Mouse (Mus musculus): ENCODE measurements at regions not wholly inside any gene's neighbourhood (a gene's known extent, or its start where the extent isn't known, plus 50 kb on each side); places are given as distances from the start of the nearest gene placed in this dataset.

- DNase-seq: no peak
These were observed 252.8 kb upstream of the Nxpe4 start for GRCm38 (mm10) chr9:47909051-47909450.

GRCm38 (mm10) chr9:47910501-47910906 is 251.3 kb upstream of the Nxpe4 start:
- DNase-seq: no peak

- DNase-seq: no peak
These were observed 249.0 kb upstream of the Nxpe4 start for GRCm38 (mm10) chr9:47912823-47913222.

- DNase-seq: no peak
These were observed 226.5 kb upstream of the Nxpe4 start for GRCm38 (mm10) chr9:47935299-47935698.

GRCm38 (mm10) chr9:47935957-47936457 is 225.8 kb upstream of the Nxpe4 start:
- no peak for DNase-seq

GRCm38 (mm10) chr9:47938941-47939710 is 222.7 kb upstream of the Nxpe4 start:
- no peak for DNase-seq

- DNase-seq: no peak
These were observed 218.9 kb upstream of the Nxpe4 start for GRCm38 (mm10) chr9:47942761-47943583.

- DNase-seq: no peak
These were observed 215.6 kb upstream of the Nxpe4 start for GRCm38 (mm10) chr9:47946226-47946625.

GRCm38 (mm10) chr9:47957881-47958280 is 203.9 kb upstream of the Nxpe4 start:
- DNase-seq: no peak

GRCm38 (mm10) chr9:47958861-47959260 is 203.0 kb upstream of the Nxpe4 start:
- DNase-seq: no peak

GRCm38 (mm10) chr9:47961176-47961575 is 200.6 kb upstream of the Nxpe4 start:
- DNase-seq: no peak

- DNase-seq: no peak
These were observed 199.7 kb upstream of the Nxpe4 start for GRCm38 (mm10) chr9:47962161-47962560.

- no peak for DNase-seq
These were observed 199.2 kb upstream of the Nxpe4 start for GRCm38 (mm10) chr9:47962589-47962988.

- no peak for DNase-seq
These were observed 188.7 kb upstream of the Nxpe4 start for GRCm38 (mm10) chr9:47973130-47973529.

- no peak for DNase-seq
These were observed 176.3 kb upstream of the Nxpe4 start for GRCm38 (mm10) chr9:47985356-47986111.

GRCm38 (mm10) chr9:47987266-47987665 is 174.6 kb upstream of the Nxpe4 start:
- DNase-seq: no peak

GRCm38 (mm10) chr9:47994671-47995070 is 167.2 kb upstream of the Nxpe4 start:
- no peak for DNase-seq

- no peak for DNase-seq
These were observed 162.2 kb upstream of the Nxpe4 start for GRCm38 (mm10) chr9:47999632-48000031.

- no peak for DNase-seq
These were observed 132.8 kb upstream of the Nxpe4 start for GRCm38 (mm10) chr9:48029021-48029420.

- DNase-seq: no peak
These were observed 131.0 kb upstream of the Nxpe4 start for GRCm38 (mm10) chr9:48030839-48031238.

GRCm38 (mm10) chr9:48035959-48036358 is 125.9 kb upstream of the Nxpe4 start:
- DNase-seq: no peak

GRCm38 (mm10) chr9:48044826-48045225 is 117.0 kb upstream of the Nxpe4 start:
- DNase-seq: no peak

GRCm38 (mm10) chr9:48047846-48048245 is 114.0 kb upstream of the Nxpe4 start:
- no peak for DNase-seq
